Mouse (Mus musculus): Measurements from ENCODE around the gene Serpinb6b. TPM values are rescaled to one million over a fixed set of nuclear protein-coding genes. Genes with fewer than 3 reads are reported as not detected.

Gene Serpinb6b
- total and polyA plus RNA-seq, 3 experiments: 11.9 to 41.2 (median 38.9) TPM

DNA sequence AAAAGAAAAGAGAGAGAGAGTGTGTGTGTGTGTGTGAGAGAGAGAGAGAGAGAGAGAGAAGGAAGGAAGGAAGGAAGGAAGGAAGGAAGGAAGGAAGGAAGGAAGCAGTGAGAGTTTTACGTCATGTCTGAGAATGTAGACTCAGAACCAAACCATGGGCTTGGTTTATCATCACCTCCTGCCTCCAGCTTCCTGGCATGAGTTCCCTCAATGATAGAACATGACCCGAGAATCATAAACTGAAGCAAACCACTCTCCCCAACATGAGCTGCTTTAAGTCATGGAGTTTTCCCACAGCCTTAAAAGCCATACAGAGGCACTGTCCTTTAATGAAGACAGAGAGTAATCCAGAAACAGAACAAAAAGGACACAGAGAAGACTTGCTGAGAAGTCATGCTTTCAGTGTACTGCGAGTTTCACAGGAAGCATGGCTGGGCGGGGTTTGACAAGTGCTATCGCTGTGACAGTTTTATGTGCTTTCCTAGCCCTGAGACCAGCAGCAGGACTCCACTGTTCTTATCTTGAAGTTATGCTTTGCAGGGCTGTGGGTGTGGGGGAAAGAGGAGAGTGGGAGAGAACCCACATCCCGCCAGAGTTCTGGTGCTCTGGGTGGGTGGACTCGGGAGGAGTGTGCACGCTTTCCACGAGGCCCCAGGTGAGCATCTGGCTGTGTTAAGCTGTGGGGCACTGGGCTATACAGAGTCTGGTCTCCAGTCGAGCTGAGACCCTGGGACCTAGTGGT is 28.3 kb downstream of the Serpinb6b start:
- in situ Hi-C loops (cut with MboI; ENCODE audit: low pct_ligation_motif_present, low pct_unique_long_range_greater_than_20kb, low sequenced_read_pairs) (no loop called here), dilution Hi-C loops (cut with MboI; ENCODE audit: extremely low pct_ligation_motif_present, extremely low pct_unique_long_range_greater_than_20kb, low sequenced_read_pairs) (no loop called here)
- no peaks in the 10 kb centered on the region for H3K36me3 ChIP-seq (replicated peaks in 1 of 2; ENCODE audit: control insufficient read depth in 1 of 2, insufficient read depth in 1 of 2, low read length in 1 of 2)
- no peak overlapping the region for H3K4me2 ChIP-seq (ENCODE audit: insufficient read depth, low read depth, poor library complexity, severe bottlenecking)
- TF ChIP-seq ZC3H11A (IDR thresholded peaks at IDR 0.05; ENCODE audit: low read depth, low read length) (no peak), MYC (IDR thresholded peaks at IDR 0.05; ENCODE audit: low read depth, low read length) (no peak), MAZ (IDR thresholded peaks at IDR 0.05; ENCODE audit: low read depth, low read length) (no peak), POLR2A (IDR thresholded peaks at IDR 0.05; ENCODE audit: low read depth, low read length) (no peak), KAT2A (IDR thresholded peaks at IDR 0.05; ENCODE audit: insufficient replicate concordance, low read length) (no peak), ZMIZ1 (IDR thresholded peaks at IDR 0.05; ENCODE audit: low read depth, low read length) (no peak), EP300 (IDR thresholded peaks at IDR 0.05; ENCODE audit: low read length) (no peak), JUN (IDR thresholded peaks at IDR 0.05; ENCODE audit: insufficient read depth, low read depth, low read length) (no peak), SIN3A (IDR thresholded peaks at IDR 0.05; ENCODE audit: low read length) (no peak), ZKSCAN1 (IDR thresholded peaks at IDR 0.05; ENCODE audit: borderline replicate concordance, low read depth, low read length) (no peak), USF2 (conservative IDR thresholded peaks at IDR 0.05; ENCODE audit: low read depth, low read length) (no peak), ELF1 (IDR thresholded peaks at IDR 0.05; ENCODE audit: low read depth, low read length) (no peak), MXI1 (IDR thresholded peaks at IDR 0.05; ENCODE audit: low read depth, low read length) (no peak), MAFK (IDR thresholded peaks at IDR 0.05; ENCODE audit: insufficient replicate concordance, low read length) (no peak), HCFC1 (IDR thresholded peaks at IDR 0.05; ENCODE audit: low read depth, low read length) (no peak), JUND (conservative IDR thresholded peaks at IDR 0.05; ENCODE audit: low read depth, low read length) (no peak)
- no peak for DNase-seq (ENCODE audit: extremely low read depth)
- no peaks in the 10 kb centered on the region for H3K27me3 ChIP-seq (replicated peaks)
- H3K4me3 ChIP-seq (replicated peaks in 1 of 3; ENCODE audit: low read depth in 2 of 3, low read length in 2 of 3, poor library complexity in 1 of 3): no peak overlapping the region
- no peaks in the 10 kb centered on the region for H3K9me3 ChIP-seq (replicated peaks; ENCODE audit: low read length)
- no peak overlapping the region for H3K27ac ChIP-seq (ENCODE audit: insufficient read depth, low read depth)
- H3K4me1 ChIP-seq (ENCODE audit: control insufficient read depth in 1 of 2, insufficient read depth in 2 of 2): peaks cover 0 to 4% of the 10 kb centered on the region in 2 experiments; a peak in 1 of 4 replicates
- H3K79me2 ChIP-seq (replicated peaks; ENCODE audit: control insufficient read depth, extremely low read depth, insufficient read depth, poor library complexity, severe bottlenecking): no peaks in the 10 kb centered on the region
- H3K9ac ChIP-seq (ENCODE audit: insufficient read depth, low read depth): no peak overlapping the region

DNA sequence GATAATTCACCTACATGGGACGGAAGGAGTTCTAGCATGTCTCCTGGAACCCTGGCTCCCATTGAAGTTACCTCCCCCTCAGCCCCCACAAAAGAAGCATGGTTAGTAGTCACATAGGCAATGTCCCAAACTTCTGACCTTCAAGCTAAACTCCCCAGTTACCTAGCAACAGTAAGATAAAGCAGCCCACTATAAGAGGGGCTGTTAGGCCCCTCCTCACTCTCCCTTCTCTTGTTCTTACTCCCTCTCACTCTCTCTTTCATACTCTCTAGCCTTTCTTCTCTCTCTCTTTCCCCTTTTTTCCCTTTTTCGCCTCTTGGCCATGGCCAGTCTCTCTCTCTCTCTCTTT is 28.9 kb downstream of the Serpinb6b start:
- no peak for DNase-seq (ENCODE audit: extremely low read depth)
- in situ Hi-C loops (cut with MboI; ENCODE audit: low pct_ligation_motif_present, low pct_unique_long_range_greater_than_20kb, low sequenced_read_pairs): no loop called here
- no peaks in the 10 kb centered on the region for H3K79me2 ChIP-seq (replicated peaks; ENCODE audit: control insufficient read depth, extremely low read depth, insufficient read depth, poor library complexity, severe bottlenecking)
- dilution Hi-C loops (cut with MboI; ENCODE audit: extremely low pct_ligation_motif_present, extremely low pct_unique_long_range_greater_than_20kb, low sequenced_read_pairs): no loop called here
- no peak overlapping the region for H3K9ac ChIP-seq (ENCODE audit: insufficient read depth, low read depth)
- no peaks in the 10 kb centered on the region for H3K36me3 ChIP-seq (replicated peaks in 1 of 2; ENCODE audit: control insufficient read depth in 1 of 2, insufficient read depth in 1 of 2, low read length in 1 of 2)
- no peaks in the 10 kb centered on the region for H3K27me3 ChIP-seq (replicated peaks)
- H3K4me1 ChIP-seq (ENCODE audit: control insufficient read depth in 1 of 2, insufficient read depth in 2 of 2): peaks cover 0 to 4% of the 10 kb centered on the region in 2 experiments; a peak in 1 of 4 replicates
- no peak overlapping the region for H3K4me2 ChIP-seq (ENCODE audit: insufficient read depth, low read depth, poor library complexity, severe bottlenecking)
- no peaks in the 10 kb centered on the region for H3K9me3 ChIP-seq (replicated peaks; ENCODE audit: low read length)
- TF ChIP-seq POLR2A (IDR thresholded peaks at IDR 0.05; ENCODE audit: low read depth, low read length): no peak
- TF ChIP-seq MAZ (IDR thresholded peaks at IDR 0.05; ENCODE audit: low read depth, low read length): no peak
- no peak for TF ChIP-seq TCF12 (IDR thresholded peaks at IDR 0.05; ENCODE audit: low read depth, low read length)
- TF ChIP-seq IRF4 (IDR thresholded peaks at IDR 0.05; ENCODE audit: low read depth, low read length): no peak
- no peak for TF ChIP-seq CHD2 (IDR thresholded peaks at IDR 0.05; ENCODE audit: low read length)
- TF ChIP-seq POLR2AphosphoS2 (IDR thresholded peaks at IDR 0.05; ENCODE audit: low read depth, low read length): no peak
- TF ChIP-seq MXI1 (IDR thresholded peaks at IDR 0.05; ENCODE audit: low read depth, low read length): no peak
- TF ChIP-seq SIN3A (IDR thresholded peaks at IDR 0.05; ENCODE audit: low read length): no peak
- no peak for TF ChIP-seq EP300 (IDR thresholded peaks at IDR 0.05; ENCODE audit: low read length)
- TF ChIP-seq RCOR1 (conservative IDR thresholded peaks at IDR 0.05; ENCODE audit: low read depth, low read length): no peak
- no peak overlapping the region for H3K27ac ChIP-seq (ENCODE audit: insufficient read depth, low read depth)
- no peak overlapping the region for H3K4me3 ChIP-seq (replicated peaks in 1 of 3; ENCODE audit: low read depth in 2 of 3, low read length in 2 of 3, poor library complexity in 1 of 3)

Measured in CH12.LX (cell line).